Mouse (Mus musculus) myocyte (in vitro differentiated cells): ENCODE results near the gene Npc2.

Experiments used
- CEBPB ChIP-seq: IDR thresholded peaks from 2 replicates; pipeline ENCODE4 v1.6.1; 2011; ENCODE audit warnings: mild to moderate bottlenecking, moderate library complexity; ENCODE audit not compliant: poor library complexity, insufficient read depth, severe bottlenecking
- E2F4 ChIP-seq: IDR thresholded peaks from one replicate; pipeline ENCODE4 v1.6.1; 2011; ENCODE audit warnings: mild to moderate bottlenecking, control low read depth, moderate library complexity; ENCODE audit not compliant: insufficient read depth
- MAX ChIP-seq: IDR thresholded peaks from one replicate; pipeline ENCODE4 v1.6.1; 2011; ENCODE audit warnings: low read depth, mild to moderate bottlenecking, control low read depth
- MYOD1 ChIP-seq, 3 experiments: IDR thresholded peaks; one replicate each; pipeline ENCODE4 v1.6.1; 2011; ENCODE audit warnings: control low read depth in 2 of 3, low read depth in 2 of 3, mild to moderate bottlenecking in 2 of 3, moderate library complexity in 1 of 3; ENCODE audit not compliant: insufficient read length in 2 of 3, control insufficient read depth in 1 of 3
- MYOG ChIP-seq, 3 experiments: IDR thresholded peaks; one replicate each; pipeline ENCODE4 v1.6.1; 2011; ENCODE audit warnings: control low read depth in 2 of 3, low read depth in 2 of 3, mild to moderate bottlenecking in 2 of 3; ENCODE audit not compliant: insufficient read length in 2 of 3, control insufficient read depth in 1 of 3, insufficient read depth in 1 of 3
- POLR2A ChIP-seq: IDR thresholded peaks from one replicate; pipeline ENCODE4 v1.6.1; 2011; ENCODE audit warnings: low read depth, mild to moderate bottlenecking, control low read depth, moderate library complexity; ENCODE audit not compliant: insufficient read length
- POLR2AphosphoS2 ChIP-seq: IDR thresholded peaks from one replicate; pipeline ENCODE4 v1.6.1; 2011; ENCODE audit warnings: low read depth, control low read depth; ENCODE audit not compliant: insufficient read length
- TCF12 ChIP-seq: IDR thresholded peaks from one replicate; pipeline ENCODE4 v1.6.1; 2011; ENCODE audit warnings: mild to moderate bottlenecking, control low read depth; ENCODE audit not compliant: poor library complexity, insufficient read depth, severe bottlenecking
- USF1 ChIP-seq: IDR thresholded peaks from one replicate; pipeline ENCODE4 v1.6.1; 2011; ENCODE audit warnings: low read depth, mild to moderate bottlenecking, control low read depth, moderate library complexity

DNA sequence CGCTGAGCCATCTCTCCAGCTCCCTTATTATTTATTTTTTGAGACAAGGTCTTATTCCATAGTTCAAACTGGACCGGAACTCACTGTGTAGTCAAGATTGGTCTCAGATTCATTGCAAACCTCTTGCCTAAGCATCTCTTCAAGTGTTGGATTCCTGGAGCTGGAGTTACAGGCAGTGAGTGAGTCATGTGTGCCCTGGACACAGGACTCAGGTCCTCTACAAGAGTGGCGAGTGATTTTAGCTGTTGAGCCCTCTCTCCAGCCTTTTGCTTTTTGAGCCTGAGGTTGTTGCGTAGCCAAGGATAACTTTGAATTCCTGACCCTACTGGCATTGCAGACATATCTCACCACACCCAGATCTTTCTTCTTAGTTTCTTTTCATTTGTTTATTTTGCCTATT, 27.3 kb downstream of the Npc2 start:
- TF ChIP-seq POLR2A (no peak), TCF12 (no peak), MAX (no peak), E2F4 (no peak), MYOG (IDR thresholded peaks at IDR 0.05; ENCODE audit: control insufficient read depth in 1 of 3, insufficient read depth in 1 of 3, insufficient read length in 2 of 3, low read depth in 2 of 3) (no peak), MYOD1 (IDR thresholded peaks at IDR 0.05; ENCODE audit: control insufficient read depth in 1 of 3, insufficient read length in 2 of 3, low read depth in 2 of 3) (no peak), CEBPB (no peak), USF1 (no peak), POLR2AphosphoS2 (no peak)
